Mouse (Mus musculus) ovary, postnatal 14 days (tissue): ENCODE data around the gene Gm10837.

Source experiments
- DNase-seq: peaks from one replicate; pipeline ENCODE4 v3.0.0; 2022; ENCODE audit warnings: low spot score

Gene Gm10837

GRCm38 (mm10) chr14:122479461-122480109 lies 10.8 kb upstream of the Gm10837 start:
- no peak for DNase-seq

- no peak for DNase-seq
Measured at GRCm38 (mm10) chr14:122480355-122480754, 10.0 kb upstream of the Gm10837 start.

- DNase-seq = no peak
Measured at GRCm38 (mm10) chr14:122481181-122481580, 9.2 kb upstream of the Gm10837 start.

- no peak for DNase-seq
Measured at GRCm38 (mm10) chr14:122482081-122483023, 8.0 kb upstream of the Gm10837 start.

GRCm38 (mm10) chr14:122483024-122483385 lies 7.4 kb upstream of the Gm10837 start:
- DNase-seq = no peak

GRCm38 (mm10) chr14:122483556-122484421 lies 6.6 kb upstream of the Gm10837 start:
- DNase-seq = no peak

- DNase-seq = no peak
Measured at GRCm38 (mm10) chr14:122484458-122484843, 5.9 kb upstream of the Gm10837 start.

GRCm38 (mm10) chr14:122484844-122485551 lies 5.4 kb upstream of the Gm10837 start:
- no peak for DNase-seq

GRCm38 (mm10) chr14:122485635-122486181 lies 4.7 kb upstream of the Gm10837 start:
- DNase-seq = no peak

- no peak for DNase-seq
Measured at GRCm38 (mm10) chr14:122486611-122487010, 3.8 kb upstream of the Gm10837 start.

GRCm38 (mm10) chr14:122487366-122487765 lies 3.0 kb upstream of the Gm10837 start:
- DNase-seq = no peak

- DNase-seq = no peak
Measured at GRCm38 (mm10) chr14:122489041-122489440, 1.3 kb upstream of the Gm10837 start.

- no peak for DNase-seq
Measured at GRCm38 (mm10) chr14:122489686-122490414, 536 bp upstream of the Gm10837 start.

- DNase-seq = no peak
Measured at GRCm38 (mm10) chr14:122491521-122491920, 1.1 kb downstream of the Gm10837 start.

GRCm38 (mm10) chr14:122492015-122492414 lies 1.6 kb downstream of the Gm10837 start:
- DNase-seq = no peak

- DNase-seq = no peak
Measured at GRCm38 (mm10) chr14:122509058-122509457, 18.7 kb downstream of the Gm10837 start.

- DNase-seq = no peak
Measured at GRCm38 (mm10) chr14:122511519-122511918, 21.1 kb downstream of the Gm10837 start.

- DNase-seq = no peak
Measured at GRCm38 (mm10) chr14:122513511-122514036, 23.2 kb downstream of the Gm10837 start.

- DNase-seq = no peak
Measured at GRCm38 (mm10) chr14:122528475-122528874, 38.1 kb downstream of the Gm10837 start.
